Mouse (Mus musculus) adrenal gland, postnatal 4 days (tissue): ENCODE measurements around the gene 9530003J23Rik. TPM values are rescaled to one million over a fixed set of nuclear protein-coding genes. Genes with fewer than 3 reads are reported as not detected.
"Not testable (repeated sequence)": the region's sequence is repeated elsewhere in the genome, so short reads cannot be mapped to it uniquely, and the experiment has no call there.

Source experiments
- DNase-seq, 2 experiments: peaks; one replicate each; pipeline ENCODE4 v3.0.0; 2021 to 2022; ENCODE audit warnings: low spot score in 2 of 2, mixed read lengths in 2 of 2
- long read RNA-seq, 2 experiments: library from polyadenylated mRNA; stranded (forward); transcript quantifications; one replicate each; pipeline ENCODE4 v2.0.0; 2021
- total RNA-seq, 2 experiments: library from RNA; stranded (reverse); gene quantifications; 2 replicates each; pipeline ENCODE4 v1.2.3; 2021

Gene 9530003J23Rik
- total RNA-seq, result not detected
- long read RNA-seq, experiment 1, result 0 reads
- long read RNA-seq, experiment 2, result 0 reads

DNA sequence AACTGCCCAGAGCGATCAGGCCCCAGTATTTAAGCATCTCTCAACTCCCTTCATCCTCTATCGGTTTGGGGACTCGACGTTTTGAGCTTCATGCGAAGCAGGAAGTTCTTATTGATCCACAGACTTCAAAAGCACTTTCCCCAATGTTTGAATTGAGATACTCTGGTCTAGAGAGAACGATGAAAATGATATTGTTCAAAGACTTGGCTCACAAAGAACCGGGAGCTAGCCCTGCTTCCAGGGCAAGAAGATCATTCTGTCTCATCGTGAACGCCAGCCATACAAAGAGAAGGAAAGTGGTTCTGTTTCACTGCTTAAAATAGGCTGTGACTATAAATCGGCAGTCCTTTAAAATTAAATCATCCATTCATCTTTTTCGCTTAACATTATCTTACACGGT is at the start of gene 9530003J23Rik:
Gene 9530003J23Rik, minus strand, starts transcription at position 101 of the 400 bp plus-strand sequence.
- no peak for DNase-seq

GRCm38 (mm10) chr10:117287226-117287850 is 48.8 kb upstream of the 9530003J23Rik start:
- no peak for DNase-seq

GRCm38 (mm10) chr10:117286366-117286970 is 48.0 kb upstream of the 9530003J23Rik start:
- DNase-seq, result no peak

GRCm38 (mm10) chr10:117285584-117285983 is 47.1 kb upstream of the 9530003J23Rik start:
- not testable (repeated sequence) for DNase-seq

DNA sequence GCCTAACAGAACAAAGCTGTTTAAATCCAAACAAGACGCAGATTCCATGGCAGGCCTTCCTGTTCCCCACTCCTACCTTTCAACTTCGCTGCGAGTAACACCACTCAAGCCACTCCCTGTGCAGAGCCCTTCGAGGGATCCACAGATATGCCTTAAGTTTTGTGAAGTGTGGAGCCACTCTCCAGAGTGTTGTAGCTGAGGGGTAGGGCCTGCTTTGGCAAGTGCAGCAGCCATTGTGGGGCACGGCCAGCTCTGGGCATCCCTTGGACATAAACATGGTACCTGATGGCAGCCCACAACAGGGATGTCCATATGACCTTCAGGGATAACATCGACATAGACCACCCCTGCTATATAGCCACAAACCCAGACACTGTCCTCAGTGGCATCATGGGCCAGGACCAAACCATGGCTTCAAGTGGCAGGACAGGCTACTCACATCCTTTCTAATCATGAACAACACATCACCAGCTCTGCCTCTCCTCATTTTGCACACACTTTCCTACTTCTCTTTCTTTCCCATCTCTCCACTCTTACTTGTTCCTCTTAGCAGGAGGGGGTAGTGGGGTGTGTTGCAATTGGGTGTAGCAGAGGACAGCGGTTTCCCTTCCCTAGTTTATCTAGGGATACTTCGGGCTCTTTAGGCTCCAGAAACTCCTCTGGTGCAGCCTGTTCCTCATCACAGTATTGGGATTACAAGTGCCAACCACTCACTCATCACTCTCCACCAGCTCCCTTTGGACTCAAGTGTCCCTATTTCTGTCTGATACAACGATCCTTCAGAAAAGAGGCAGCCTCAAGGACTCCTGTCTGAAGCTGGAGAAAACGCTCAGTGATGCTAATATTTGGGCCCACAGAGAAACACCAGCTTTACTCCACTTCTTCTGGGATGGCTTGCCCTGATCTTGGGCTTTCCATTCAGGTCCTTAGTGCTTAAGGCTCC is 46.3 kb upstream of the 9530003J23Rik start:
- DNase-seq, result no peak

DNA sequence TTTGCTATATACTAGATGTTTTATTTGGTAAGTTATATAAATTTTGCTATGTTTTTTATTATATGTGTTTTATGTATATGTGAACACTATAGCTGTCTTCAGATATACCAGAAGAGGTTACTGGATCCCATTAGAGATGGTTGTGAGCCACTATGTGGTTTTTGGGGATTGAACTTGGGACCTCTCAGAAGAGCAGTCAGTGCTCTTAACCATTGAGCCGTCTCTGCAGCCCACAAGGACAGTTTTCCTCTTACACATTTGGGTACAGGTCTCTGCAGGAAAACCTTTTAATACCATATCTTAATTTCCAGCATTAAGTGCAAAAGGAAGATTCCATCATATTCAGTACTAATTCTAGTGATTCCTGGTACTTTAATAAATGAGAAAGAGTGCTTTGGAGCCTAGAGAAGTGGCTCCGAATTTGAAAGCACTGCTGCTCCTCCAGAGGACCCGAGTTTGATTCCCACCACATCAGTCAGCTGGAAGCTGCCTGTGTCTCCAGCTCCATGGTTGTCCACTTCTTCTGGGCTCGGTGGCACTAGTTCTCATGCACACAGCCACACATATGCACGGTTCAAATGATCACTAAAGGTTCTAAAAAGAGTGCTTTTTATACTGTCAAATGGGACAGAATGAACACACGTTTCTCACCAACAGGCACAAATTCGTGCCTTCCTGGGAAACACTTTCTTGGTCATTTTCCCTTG is 45.5 kb upstream of the 9530003J23Rik start:
- DNase-seq, result no peak

DNA sequence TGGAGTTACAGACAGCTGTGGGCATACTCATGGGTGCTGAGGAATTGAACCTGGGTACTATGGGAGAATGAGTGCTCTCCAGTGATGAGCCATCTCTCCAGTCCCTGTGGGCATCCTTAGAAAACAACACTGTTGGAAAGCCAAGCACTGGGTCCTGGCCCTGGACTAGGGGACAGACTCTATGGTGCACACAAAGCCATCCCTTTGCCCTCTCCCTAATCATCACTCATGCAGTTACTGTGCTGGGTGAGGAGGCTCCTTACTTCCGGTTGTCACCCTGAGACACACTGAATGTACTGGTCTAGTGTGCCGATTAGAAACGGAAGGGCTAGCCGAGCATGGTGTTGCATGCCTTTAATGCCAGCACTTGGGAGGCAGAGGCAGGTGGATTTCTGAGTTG is 44.7 kb upstream of the 9530003J23Rik start:
- DNase-seq, result not testable (repeated sequence)

DNA sequence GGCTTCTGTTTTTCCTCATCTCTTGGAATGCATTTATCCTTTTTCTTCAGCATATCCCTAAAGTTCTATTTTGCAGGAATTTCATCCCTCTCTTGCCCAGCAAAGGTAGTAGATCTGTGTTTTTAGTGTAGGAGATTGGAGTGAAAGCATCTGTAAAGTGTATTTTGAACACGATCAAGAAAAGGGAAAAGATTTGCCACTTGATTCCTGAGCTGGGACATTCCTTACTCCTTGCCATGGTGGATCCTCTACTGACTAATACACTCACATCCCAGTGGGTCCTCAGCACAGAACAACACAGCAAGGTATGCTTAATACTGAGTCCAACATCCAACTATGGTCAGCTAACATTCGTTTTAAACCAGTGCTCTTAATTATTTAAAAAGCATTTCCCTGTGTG is 44.0 kb upstream of the 9530003J23Rik start:
- no peak for DNase-seq

DNA sequence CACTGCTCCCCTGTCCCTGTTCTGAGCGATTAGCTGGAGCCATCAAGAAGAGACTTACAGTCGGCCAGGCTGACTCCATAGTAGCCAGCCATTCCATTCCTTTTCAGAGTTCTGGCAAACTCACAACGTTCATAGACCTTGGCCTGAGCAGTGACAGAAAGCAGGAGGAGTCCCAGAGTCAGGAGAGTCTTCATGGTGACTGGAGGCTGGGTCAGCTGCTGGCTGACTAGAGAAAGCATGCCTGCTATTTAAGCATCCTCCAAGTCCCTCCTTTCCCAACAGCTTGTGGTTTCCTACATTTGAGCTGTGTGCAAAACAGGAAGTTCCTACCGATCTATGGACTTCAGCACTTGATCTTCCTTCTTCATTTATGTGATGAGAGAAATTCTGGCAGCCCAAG is 43.5 kb upstream of the 9530003J23Rik start, which contains the start of gene Lyz2:
Gene Lyz2, minus strand, starts transcription at position 273 of the 400 bp plus-strand sequence.
- no peak for DNase-seq

DNA sequence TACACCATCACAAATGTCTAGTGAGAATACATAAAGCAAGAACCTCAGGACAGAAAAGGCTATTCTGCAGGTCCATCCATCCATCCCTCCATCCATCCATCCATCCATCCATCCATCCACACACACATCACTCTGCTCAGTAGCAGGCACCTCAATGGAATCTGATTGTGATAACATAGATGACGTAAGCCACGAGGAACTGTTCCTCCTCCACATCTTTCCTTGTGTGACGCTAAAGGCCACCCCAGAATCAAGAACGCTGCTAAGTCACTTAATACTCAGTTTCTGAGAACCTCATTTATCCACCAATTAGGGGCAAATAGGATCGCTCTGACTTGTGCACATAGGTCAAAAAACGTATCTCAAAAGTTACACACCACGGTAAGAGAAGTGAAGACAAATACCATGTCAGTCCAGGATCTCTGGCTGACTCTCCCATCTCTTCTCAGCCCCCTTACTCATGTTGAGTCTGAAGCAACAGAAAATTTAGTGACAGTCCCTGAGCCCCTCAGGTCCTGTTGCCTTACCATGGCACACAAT is 42.9 kb upstream of the 9530003J23Rik start:
- no peak for DNase-seq

DNA sequence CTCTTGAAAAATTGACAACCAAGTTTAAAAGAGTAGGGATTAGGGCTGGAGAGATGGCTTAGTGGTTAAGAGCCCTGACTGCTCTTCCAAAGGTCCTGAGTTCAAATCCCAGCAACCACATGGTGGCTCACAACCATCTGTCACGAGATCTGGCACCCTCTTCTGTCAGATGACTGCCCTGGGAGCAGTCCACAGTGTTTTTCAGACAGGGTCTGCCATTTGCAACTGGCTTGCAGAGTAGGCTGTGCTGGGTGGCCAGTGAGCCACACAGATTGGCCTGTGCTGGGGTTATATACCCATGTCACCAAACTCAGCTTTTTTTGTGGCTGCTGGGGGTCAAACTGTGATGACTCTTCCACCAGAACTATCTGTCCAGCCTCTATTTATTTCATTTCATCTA is 41.5 kb upstream of the 9530003J23Rik start:
- DNase-seq, result no peak

DNA sequence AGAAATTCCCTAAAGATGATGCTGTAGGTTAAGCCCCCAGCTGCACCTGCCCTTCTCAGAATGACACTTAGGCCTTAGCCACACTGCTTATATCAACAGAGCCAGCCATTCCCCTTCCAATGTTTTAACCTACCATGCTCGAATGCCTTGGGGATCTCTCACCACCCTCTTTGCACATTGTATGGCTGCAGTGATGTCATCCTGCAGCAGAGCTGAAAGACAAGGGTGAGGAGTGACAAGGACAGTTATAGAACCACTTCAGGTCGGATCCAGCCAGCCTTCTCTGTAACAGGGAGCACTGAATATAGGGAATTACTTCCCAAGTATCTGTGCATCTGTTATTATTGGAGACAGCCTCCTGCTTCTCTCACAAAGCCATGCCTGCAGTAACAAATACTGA is 40.0 kb upstream of the 9530003J23Rik start:
- DNase-seq, result not testable (repeated sequence)

GRCm38 (mm10) chr10:117277779-117278178 is 39.3 kb upstream of the 9530003J23Rik start:
- DNase-seq, result not testable (repeated sequence)

GRCm38 (mm10) chr10:117275681-117276369 is 37.3 kb upstream of the 9530003J23Rik start:
- DNase-seq, result no peak

GRCm38 (mm10) chr10:117274645-117275044 is 36.1 kb upstream of the 9530003J23Rik start:
- DNase-seq, result not testable (repeated sequence)

GRCm38 (mm10) chr10:117272023-117272422 is 33.5 kb upstream of the 9530003J23Rik start:
- DNase-seq, result no peak

DNA sequence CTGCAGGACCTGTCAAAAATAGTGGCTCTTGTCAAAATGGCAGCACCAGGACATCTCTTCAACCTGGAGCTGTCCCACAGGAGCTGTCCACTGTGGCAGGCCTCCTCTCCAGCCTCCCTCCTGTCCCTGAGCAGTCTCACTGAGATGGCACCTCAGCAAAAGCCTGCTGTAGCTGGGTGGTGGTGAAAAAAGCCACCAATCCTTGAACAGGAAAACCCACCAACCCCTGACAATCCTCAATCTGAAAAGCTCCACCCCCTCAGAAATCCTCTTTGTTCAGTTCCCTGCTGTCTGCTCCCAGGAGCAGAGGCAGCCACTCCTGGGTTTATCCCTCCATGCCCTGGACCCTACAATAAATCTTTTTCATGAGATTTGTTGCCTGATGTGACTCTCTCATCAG is 21.4 kb upstream of the 9530003J23Rik start:
- DNase-seq, result no peak

GRCm38 (mm10) chr10:117235866-117236265 is 2.6 kb downstream of the 9530003J23Rik start:
- no peak for DNase-seq

- no peak for DNase-seq
Measured at GRCm38 (mm10) chr10:117234825-117235224, 3.7 kb downstream of the 9530003J23Rik start.

DNA sequence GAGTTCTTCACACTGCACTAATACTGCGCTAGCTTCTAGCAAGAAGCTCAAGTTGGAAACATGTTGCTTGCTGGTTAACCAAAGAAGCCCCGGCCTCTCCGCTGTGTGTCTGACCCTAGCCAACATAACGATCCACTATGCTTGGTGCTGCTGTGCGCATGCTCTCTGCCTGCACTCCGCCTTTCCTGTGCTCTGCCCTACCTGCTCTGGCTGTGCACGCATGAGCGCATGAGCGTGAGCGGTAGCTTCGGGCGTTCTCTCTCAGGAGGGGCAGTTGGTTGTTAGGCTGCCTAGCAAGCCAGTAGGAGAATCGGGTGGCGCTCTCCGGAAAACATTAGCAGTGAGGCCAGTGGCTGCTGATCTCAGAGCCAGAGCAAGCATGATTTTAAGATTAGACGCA is 8.7 kb downstream of the 9530003J23Rik start:
- DNase-seq, result no peak
